Mouse (Mus musculus) cerebellum, adult (tissue): Measurements from ENCODE around the gene Cbr4.

Source experiments
- ATAC-seq: cut with Nextera tagmentation; 2 replicates; pipeline ENCODE4 v1.9.2; 2017; ENCODE audit warnings: mild to moderate bottlenecking, moderate library complexity, mixed read lengths; ENCODE audit not compliant: insufficient number of reproducible peaks, low FRiP score, low TSS enrichment

The Cbr4 gene

DNA sequence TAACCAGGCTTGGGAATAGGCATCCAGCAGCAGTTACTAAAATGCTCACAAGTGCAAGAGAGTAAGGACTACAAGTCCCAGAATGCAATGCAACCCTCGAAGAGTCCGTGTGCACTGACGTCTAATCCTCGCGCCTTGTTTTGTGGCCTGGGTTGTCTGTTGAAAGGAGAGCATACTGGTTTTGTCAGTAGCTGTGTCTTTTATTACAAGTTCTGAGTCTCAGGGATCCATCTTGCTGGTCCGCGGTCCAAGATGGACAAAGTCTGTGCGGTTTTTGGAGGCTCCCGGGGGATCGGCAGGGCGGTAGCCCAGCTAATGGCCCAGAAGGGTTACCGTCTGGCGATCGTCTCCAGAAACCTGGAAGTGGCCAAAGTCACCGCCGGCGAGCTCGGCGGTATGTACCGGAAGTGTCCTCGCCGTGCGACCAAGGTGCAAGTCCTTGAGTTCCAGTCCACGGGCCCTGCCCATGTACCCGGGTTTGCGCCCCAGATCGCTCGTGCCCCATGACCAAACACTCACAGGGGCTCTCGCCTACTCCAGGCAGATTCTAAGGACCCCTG, at the start of gene Cbr4:
Cbr4 (plus strand) TSS at position 138 of the 560 bp plus-strand sequence.
- ATAC-seq, result peak; percentile 95

DNA sequence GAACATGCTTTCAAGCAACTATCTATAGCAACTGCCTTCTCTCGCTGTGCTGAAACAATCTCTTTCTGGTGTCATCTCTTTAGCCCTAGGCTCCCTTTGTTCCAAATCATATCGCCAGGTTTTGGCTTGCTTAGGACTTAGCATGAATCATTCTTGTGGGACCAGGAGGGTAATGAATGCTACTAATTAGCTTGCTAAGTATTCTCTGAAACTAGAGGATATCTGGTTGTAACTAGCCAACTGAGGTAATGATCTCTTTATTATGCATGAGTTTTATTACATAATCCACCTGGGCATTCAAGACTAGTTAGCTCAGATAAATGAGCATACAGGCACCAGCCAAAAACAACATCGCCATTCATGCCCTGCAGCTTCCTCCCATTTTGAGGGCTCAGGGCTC, 44.5 kb upstream of the Cbr4 start:
- no peak for ATAC-seq

DNA sequence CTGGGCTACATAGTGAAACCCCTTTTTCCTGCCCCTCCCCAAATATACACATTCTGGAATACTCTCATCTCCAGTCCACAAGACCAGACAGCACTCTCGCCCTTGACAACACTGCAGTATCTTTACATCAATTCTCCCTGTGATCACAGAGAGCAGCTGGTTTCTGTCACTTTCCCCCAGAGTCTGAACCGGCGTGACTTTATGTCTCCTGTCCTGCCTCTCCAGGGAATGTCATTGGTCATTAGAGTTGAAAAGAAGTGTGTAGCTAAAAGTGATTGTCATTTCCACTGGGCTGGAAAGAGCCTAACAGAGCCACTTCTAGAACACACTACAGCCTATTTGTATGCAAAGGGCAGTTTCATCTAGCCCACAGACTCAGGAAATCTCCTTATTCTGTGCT, 43.2 kb upstream of the Cbr4 start:
- no peak for ATAC-seq

DNA sequence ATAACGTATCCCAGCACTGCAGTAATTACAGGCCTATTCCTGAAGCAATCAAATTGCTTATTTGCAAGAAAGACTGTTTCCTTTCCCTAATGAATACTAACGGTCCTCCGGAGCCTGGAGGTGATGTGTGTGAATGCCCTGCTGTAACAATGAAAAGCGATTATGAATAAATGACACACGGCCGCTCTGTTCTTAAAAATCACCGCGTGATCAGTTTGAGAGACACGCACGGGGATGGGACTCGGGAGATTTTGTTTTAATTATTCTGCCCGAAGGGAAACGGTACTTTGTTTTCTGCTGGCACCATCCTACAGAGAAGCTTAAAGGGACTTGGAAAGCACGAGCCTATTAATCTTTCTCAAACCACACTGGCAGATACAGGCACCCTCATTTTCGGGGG, 41.2 kb upstream of the Cbr4 start:
- no peak for ATAC-seq

DNA sequence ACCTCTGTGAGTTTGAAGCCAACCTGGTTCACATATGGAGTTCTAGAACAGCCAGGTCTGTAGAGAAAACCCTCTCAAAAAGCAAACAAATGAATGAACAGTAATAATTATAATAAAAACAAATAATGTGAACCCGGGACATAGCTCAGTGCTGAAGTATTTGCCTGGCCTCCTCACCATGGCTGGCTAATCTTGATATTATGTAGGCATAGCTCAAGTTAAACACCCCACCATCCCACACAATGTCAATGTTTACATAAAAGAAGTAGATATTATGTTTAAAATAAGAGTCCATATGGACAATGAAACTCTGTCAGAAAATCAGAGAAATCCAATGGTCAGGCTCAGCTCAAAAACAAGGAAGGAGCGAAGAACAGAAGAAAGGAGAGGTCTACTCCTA, 39.4 kb upstream of the Cbr4 start:
- ATAC-seq, result no peak

DNA sequence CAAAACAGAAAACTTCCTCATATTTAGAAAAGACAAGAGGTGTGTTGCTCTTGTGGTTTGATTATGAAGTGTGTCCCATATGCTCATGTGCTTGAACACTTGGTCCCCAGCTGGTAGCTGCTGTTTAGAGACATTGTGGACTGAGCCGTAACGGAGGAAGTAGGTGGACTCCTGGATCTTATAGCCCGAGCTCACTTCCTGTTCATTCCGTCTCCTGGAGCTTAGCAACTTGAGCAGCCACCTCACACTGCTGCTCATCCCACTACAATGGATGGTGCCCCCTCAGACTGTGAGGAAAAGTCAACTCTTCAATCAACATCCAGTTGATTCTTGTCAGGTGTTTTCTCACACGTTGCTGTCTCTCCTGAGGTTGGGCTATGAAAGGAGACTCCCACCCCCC, 38.7 kb upstream of the Cbr4 start:
- ATAC-seq, result no peak

DNA sequence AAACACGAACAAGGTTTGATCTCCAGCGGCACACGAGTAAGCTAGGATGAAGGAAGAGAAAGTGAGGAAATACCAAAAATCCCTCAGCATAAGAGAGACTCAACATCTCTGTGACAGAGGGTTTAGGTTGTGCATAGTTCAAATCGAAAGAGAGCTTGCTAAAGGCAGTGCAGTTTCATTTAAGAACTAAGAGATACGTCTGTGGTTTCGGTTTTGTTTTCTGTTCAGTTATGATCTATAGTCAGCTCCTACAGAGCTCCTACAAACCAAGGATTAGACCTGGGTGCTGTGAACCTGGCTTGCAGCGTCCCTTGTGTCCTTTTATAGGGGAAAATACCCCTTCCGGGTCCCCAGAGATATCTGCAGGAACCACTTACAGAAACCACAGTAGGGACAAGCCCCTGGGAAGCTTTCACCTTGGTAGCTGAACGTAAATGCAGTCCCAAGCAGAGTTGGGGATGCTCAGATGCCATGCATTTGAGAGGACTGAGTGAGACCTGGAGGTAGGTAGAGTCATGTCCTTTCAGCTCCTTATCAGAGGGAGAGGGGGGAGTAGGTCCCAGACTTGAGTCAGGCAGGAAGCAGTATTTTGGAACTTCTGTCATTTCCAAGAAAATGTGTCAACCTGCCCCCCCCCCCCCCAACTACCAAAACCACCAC, 36.5 kb upstream of the Cbr4 start:
- ATAC-seq, result no peak

DNA sequence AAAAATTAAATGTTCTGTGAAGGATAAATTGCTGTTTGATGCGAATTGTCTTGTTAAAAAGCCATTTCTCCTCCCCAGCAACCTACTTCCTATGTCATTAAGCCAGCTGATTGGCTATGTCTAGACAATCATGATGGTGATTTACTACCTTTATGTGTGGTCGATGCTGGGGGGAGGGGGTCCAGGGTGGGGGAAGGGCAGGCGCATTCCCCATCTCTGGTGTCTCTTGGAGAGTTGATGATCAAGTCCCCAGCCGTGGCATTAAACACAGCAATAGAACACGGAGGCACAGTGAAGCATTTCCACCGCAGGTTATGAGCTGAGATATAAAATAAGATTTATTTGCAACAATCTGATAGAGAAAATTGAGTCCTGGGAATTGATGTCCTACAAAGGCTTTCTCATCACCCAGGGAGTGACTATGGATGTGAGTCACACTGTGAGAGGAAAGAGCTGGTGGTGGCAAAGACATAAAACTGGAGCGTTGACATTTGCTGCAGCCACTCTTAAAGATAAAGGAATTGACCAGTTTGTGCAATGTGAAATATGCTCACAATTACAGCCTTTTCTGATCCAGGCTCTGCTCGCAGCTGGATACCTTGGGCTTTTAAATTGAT, 35.7 kb upstream of the Cbr4 start:
- ATAC-seq, result no peak

DNA sequence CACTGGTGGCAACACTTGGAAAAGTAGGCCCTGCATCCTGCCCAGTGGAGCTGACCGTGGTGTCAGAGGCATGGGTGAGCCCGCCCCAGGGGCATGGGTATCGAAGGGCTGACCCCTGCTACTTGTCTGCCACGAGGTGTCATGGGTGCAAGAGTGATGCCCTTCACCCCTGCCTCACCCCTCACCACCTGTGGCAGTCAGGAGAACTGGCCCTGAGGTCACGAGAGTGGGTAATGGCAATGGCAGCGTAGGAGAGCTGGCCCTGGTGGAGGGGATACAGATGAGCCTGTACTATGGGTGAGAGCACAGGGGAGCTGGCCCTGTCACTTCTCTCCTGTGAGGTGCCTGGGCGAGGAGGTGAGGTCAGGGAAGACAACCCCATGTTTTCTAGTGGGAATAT, 27.8 kb upstream of the Cbr4 start:
- ATAC-seq, result no peak

DNA sequence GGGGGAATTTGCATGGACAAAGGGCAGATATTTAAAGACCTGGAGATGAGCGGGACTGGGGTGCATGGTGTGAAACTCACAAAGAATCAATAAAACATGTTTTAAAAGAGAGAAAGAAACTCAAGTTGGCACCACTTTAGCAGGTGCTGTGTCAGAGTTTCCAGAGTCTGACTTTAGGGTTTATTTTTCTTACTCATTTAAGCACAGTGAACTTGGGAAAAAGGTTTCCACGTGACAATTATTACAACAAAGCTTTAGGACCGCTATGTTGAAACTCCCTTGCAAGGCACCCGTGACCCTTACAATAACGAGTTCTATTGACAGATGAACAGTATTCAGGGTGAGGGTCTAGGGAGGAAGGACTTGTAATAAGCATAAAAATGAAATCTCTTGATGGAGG, 25.3 kb upstream of the Cbr4 start:
- ATAC-seq, result no peak

DNA sequence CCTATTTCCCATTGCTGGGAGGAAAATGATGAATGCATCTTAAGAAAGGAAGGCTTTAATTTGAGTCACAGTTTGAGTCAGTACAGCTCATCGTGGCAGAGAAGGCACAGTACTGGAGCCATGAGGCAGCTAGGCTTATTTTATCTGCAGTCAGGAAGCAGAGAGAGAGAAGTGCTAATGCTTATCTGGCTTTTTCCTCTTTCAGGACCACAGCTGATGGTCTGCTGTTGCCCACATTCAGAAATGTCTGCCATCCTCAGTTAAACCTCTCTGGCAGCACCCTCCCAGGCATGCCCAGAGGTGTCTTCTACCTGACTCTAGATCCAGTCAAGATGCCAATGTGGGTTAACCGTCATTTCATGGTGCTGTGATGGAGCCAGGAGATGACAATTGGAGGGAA, 23.1 kb upstream of the Cbr4 start:
- no peak for ATAC-seq

DNA sequence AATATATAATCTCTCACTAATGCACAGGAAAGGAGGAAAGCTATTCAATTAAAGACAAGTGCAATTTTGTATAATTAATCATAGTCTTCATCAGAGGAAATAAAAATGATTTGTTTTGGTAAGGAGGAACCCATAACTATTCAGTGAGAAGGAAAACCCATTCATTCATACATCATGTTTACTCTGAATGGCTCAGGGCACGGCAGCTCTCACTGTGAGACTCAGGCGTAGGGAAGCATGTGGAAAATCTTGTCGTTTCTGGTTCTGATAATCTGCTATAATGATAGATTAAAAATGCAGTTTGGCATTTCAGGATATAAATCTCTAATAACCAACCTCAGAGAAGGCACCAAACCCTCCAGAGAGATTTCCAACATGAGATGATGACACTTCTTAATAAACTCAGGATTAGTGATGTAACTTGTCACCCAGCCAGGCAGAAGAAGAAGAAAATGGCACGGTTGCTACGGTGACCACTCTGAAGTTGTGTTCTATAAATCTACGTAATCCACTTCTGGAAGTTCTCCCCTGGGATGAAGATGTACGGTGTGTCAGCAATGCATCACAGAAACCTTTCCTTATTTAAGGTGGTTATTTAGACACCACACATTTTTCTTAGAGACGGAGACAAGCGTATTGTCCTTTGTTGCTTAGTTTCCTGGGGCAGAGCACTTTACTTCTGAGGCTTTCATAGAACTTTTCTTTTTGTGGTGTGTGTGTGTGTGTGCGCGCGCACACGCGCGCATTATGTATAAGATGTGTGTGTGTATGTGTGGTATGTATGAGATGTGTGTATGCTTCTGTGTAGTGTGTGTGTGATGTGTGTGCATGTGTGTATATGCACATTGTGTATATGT, 20.6 kb upstream of the Cbr4 start:
- no peak for ATAC-seq

DNA sequence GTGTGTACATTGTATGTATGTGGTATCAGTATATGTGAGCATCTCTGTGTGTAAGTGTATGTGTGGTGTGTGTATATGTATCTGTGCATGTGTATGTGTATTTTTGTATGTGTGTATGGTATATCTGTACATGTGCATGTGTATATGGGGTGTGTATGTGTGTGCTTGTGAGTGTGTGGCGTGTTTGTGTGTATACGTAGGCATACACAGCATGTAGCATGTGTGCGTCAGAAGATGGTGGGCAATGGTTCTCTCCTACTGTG, 20.1 kb upstream of the Cbr4 start:
- no peak for ATAC-seq

DNA sequence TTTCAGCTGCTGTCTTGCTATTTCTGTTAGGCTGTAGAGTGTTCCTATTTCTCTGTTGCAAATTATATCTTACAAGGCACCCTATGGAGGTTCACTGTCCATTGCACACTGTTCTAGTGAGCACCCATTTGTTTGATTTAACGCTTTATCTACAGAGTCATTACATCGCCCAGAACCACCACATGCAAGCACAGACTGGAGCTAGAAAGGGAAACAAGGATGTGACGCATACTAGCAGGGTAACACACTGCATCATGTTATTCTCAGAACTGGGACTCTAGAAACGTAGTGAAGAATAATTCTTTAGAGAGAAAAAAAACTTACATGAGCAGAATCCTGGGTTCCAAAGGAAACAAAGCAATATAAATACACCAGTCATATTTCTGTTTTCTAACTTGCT, 17.3 kb upstream of the Cbr4 start:
- ATAC-seq, result no peak

DNA sequence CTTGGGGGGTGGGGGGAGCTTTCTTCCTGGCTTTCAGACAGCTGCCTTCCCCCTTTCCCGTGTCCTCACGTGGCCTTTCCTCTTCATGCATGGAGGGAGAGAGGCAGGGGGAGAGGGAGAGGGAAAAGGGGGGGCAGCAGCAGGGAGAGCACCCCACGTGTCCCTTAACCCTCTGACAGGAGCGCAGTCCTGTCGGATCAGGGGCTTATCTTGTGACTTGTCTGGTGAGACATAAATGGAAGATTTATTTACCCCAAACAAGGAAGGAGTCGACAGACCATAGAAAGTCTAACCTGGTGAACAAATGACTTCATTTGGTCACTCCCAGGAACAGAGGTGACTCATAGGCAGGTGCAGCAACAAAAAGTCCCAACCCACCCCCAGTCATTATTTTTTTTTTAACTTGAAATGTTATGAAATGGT, 12.3 kb upstream of the Cbr4 start:
- no peak for ATAC-seq

DNA sequence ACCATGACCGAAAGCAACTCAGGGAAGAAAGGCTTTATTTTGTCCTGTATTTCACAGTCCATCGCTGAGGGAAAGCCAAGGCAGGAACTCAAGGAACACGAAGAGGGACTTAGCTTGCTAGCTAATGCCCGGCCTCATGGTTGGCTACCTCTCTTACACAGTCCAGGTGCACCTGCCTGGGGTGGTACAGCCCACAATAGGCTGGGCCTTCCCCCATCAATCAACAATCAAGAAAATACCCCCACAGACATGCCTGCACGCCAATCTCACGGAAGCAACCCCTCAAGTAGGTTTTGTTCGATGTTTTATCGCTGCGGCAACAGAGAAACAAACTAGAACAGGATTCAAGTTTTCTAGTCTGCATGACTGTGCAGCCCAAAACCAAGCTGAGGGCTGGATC, 11.4 kb upstream of the Cbr4 start:
- no peak for ATAC-seq

DNA sequence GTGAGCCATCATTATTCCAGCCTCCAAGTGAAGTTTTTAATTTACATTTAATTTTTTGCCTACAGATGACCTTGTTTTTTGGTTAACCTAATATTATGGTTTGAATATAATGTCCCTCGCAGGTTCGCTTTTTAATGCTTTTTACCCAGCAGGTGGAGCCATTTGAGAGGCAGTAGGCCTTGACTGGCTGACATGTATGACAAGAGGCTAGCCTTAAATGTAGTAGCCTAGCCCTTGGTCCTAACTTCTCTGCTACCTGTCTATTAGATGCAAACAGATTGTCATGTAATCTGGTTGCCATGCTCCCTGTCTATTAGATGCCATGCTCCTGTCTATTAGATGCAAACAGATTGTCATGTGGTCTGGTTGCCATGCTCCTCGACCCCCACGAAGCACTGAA, 9.4 kb upstream of the Cbr4 start:
- no peak for ATAC-seq

DNA sequence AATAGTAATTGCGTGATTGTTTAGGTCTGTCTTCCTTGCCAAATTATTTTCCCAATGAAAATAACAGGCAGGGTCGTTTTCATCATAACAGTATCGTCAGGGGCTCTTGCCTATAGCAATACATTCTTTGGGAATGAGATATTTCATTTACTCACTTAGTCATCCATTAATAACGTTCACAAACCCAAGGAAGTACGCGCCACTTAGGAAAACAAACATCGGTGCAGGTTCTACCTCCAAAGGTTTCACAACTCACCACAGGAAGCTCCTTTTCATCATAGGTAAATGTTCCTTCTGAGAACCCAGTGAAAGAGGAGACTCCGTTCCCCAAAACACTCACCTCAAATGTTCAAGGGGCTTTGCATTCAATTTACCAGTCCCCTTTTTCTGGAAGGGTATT, 8.7 kb upstream of the Cbr4 start:
- ATAC-seq, result no peak

DNA sequence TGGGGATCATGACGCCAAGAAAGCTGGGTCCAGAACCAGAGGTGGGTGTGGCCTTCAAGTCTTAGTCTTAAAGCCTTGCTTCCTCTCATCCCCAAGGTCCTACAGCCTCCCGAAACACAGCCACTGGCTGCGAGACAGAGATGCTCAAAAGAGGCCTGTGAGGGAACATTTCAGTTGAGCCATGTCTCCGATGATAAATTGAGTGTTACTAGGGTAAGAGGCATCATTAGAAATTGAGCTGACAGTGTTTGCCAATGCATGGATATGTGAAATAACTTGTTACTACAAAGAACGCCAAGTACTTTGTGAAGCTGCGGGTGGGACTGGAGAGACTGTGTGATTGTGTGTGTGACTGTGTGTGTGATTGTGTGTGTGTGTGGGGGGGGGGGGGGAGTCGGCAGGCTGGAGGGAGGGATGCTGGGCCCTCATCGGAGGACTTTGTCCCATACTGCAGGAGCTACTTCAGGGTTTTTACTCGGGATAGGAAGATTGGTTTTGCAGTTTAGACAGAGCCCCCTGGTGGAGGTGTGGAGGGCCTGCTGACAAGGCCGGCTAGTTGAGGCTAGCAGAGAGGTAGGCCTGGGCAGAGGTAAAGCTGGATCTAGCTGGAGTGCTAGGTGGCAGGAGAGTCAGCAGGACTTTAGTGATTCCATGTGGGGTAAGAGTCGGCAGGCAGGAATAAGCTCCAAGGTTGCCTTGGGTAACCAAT, 7.9 kb upstream of the Cbr4 start:
- no peak for ATAC-seq

DNA sequence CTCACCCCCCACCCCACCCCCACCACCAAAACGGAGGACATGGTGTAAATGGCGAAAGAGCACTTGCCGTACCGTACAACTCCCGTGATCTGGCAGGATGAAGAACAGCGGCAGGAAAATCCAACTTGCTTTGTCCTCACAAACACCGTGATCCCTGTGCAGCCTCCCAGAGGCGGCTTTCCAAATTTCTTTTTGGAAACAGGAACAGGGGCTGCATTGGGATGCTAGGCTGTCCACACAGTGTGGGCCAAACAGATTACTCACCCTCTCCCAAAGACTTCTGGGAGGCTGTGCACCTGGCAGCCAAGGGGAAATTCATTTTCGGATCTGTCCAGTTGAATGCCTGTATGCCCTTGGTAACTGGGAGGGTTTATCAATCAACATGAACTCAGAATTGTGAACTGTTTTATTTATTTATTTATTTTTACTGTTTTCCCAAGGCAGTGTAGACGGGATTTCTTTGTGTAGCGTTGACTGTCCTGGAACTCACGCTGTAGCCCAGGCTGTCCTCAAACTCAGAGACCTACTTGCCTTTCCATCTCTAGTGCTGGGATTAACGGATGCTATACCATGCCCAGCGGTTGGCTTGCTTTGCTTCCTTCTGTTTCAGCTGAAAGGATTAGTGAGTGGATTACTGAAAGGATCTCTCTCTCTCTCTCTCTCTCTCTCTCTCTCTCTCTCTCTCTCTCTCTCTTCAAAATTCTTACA, 7.1 kb upstream of the Cbr4 start:
- ATAC-seq, result no peak
